Mouse (Mus musculus): ENCODE measurements around the gene Ptger2. TPM values are rescaled to one million over a fixed set of nuclear protein-coding genes. Genes with fewer than 3 reads are reported as not detected.

Gene Ptger2
- total and polyA plus RNA-seq, 3 experiments = 0.22 TPM; not detected in 2

DNA sequence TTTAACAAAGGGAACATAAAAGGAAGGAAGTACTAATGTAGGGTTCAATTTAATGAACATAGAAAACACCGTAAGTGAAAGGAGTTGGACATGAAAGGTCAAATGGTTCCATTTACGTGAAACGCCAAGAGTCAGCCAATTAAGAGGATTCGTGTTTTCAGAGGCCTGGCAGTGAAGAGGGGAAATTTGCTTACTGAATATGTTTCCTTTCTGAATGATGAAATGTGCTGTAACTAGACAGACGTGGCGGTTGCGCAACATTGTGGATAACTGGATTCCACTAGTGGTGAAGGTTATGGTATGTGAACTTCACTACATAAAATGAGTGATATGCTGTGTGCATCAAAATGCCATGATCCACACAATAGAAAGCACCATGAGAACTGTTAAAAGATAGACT lies 50.1 kb downstream of the Ptger2 start:
- Histone ChIP-seq H3K4me1 (ENCODE audit: insufficient read depth, low read depth, low read length) (no peaks in the 10 kb centered on the region), H3K9me3 (replicated peaks) (no peaks in the 10 kb centered on the region), H3K27me3 (ENCODE audit: insufficient read depth, low read length) (no peaks in the 10 kb centered on the region), H3K36me3 (replicated peaks) (no peaks in the 10 kb centered on the region), H3K4me3 (ENCODE audit: low read depth, low read length) (no peak overlapping the region)
- DNase-seq (ENCODE audit: low spot score) = no peak
- TF ChIP-seq TAL1 (conservative IDR thresholded peaks at IDR 0.05; ENCODE audit: low read depth, low read length) (no peak), CTCF (IDR thresholded peaks at IDR 0.05; ENCODE audit: low read depth, low read length) (no peak), GATA1 (IDR thresholded peaks at IDR 0.05; ENCODE audit: borderline replicate concordance, low read length) (no peak), GATA2 (IDR thresholded peaks at IDR 0.05; ENCODE audit: borderline replicate concordance, low read depth, low read length) (no peak), POLR2AphosphoS5 (IDR thresholded peaks at IDR 0.05; ENCODE audit: insufficient replicate concordance, low read depth, low read length) (no peak)
- ATAC-seq (ENCODE audit: extremely low read depth, insufficient number of reproducible peaks, low FRiP score, poor library complexity, severe bottlenecking) = no peak

DNA sequence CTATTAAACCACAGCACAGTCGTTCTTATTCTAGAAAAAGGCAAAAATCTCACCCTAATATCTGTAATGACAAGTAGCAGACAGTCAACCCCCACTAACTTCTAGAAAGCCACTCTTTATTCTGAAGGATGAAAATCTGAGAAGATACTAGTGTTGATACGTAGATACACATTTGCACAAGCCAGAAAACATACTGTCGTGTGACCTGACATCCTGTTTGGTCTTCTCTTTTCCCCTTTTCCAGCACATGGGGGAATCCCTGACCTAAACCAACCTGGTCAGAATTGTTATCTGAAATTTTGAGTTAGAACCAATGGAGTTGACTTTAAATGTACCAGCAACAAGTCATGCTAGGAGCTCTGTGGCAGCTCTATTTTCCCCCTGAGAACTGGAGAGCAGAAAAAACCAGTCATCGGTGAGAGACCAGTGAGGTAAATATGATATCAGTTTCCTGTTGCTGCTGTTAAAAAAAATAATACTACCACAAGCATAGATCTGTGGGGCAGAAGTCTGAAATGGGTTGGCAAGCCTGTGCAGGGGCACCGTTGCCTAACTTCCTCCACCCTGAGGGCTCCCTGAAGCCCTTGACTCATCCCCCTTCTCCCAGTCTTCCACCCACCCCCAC lies 53.0 kb downstream of the Ptger2 start:
- ATAC-seq (ENCODE audit: extremely low read depth, insufficient number of reproducible peaks, low FRiP score, poor library complexity, severe bottlenecking) (no peak), DNase-seq (ENCODE audit: low spot score) (no peak)
- TF ChIP-seq POLR2AphosphoS5 (IDR thresholded peaks at IDR 0.05; ENCODE audit: insufficient replicate concordance, low read depth, low read length) (no peak), TAL1 (conservative IDR thresholded peaks at IDR 0.05; ENCODE audit: low read depth, low read length) (no peak), GATA2 (IDR thresholded peaks at IDR 0.05; ENCODE audit: borderline replicate concordance, low read depth, low read length) (no peak), GATA1 (IDR thresholded peaks at IDR 0.05; ENCODE audit: borderline replicate concordance, low read length) (no peak), CTCF (IDR thresholded peaks at IDR 0.05; ENCODE audit: low read depth, low read length) (no peak)
- Histone ChIP-seq H3K36me3 (replicated peaks) (no peaks in the 10 kb centered on the region), H3K4me1 (ENCODE audit: insufficient read depth, low read depth, low read length) (no peaks in the 10 kb centered on the region), H3K27me3 (ENCODE audit: insufficient read depth, low read length) (no peaks in the 10 kb centered on the region), H3K9me3 (replicated peaks) (no peaks in the 10 kb centered on the region), H3K4me3 (ENCODE audit: low read depth, low read length) (no peak overlapping the region)

DNA sequence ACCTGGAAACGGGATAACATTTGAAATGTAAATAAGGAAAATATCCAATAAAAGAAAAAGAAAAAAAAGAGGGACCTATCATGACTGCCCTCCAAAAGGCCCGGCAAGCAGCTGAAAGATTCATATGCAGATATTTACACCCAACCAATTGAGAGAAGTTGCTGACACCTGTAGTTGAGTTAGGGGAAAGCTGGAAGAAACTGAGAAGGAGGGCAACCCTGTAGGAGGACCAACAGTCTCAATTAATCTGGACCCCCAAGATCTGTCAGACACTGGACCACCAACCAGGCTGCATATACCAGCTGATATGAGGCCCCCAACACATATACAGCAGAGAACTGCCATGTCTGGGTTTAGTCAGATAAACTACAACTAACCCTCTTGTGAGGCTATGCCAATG lies 60.1 kb downstream of the Ptger2 start:
- Histone ChIP-seq H3K27me3 (ENCODE audit: insufficient read depth, low read length) (no peaks in the 10 kb centered on the region), H3K4me3 (ENCODE audit: low read depth, low read length) (no peak overlapping the region), H3K4me1 (ENCODE audit: insufficient read depth, low read depth, low read length) (no peaks in the 10 kb centered on the region), H3K36me3 (replicated peaks) (no peaks in the 10 kb centered on the region), H3K9me3 (replicated peaks) (no peaks in the 10 kb centered on the region)
- no peak for TF ChIP-seq GATA1 (IDR thresholded peaks at IDR 0.05; ENCODE audit: borderline replicate concordance, low read length)
- TF ChIP-seq GATA2 (IDR thresholded peaks at IDR 0.05; ENCODE audit: borderline replicate concordance, low read depth, low read length) = no peak
- TF ChIP-seq POLR2AphosphoS5 (IDR thresholded peaks at IDR 0.05; ENCODE audit: insufficient replicate concordance, low read depth, low read length) = no peak
- no peak for TF ChIP-seq CTCF (IDR thresholded peaks at IDR 0.05; ENCODE audit: low read depth, low read length)
- no peak for TF ChIP-seq TAL1 (conservative IDR thresholded peaks at IDR 0.05; ENCODE audit: low read depth, low read length)
- DNase-seq (ENCODE audit: low spot score) = no peak
- ATAC-seq (ENCODE audit: extremely low read depth, insufficient number of reproducible peaks, low FRiP score, poor library complexity, severe bottlenecking) = no peak

DNA sequence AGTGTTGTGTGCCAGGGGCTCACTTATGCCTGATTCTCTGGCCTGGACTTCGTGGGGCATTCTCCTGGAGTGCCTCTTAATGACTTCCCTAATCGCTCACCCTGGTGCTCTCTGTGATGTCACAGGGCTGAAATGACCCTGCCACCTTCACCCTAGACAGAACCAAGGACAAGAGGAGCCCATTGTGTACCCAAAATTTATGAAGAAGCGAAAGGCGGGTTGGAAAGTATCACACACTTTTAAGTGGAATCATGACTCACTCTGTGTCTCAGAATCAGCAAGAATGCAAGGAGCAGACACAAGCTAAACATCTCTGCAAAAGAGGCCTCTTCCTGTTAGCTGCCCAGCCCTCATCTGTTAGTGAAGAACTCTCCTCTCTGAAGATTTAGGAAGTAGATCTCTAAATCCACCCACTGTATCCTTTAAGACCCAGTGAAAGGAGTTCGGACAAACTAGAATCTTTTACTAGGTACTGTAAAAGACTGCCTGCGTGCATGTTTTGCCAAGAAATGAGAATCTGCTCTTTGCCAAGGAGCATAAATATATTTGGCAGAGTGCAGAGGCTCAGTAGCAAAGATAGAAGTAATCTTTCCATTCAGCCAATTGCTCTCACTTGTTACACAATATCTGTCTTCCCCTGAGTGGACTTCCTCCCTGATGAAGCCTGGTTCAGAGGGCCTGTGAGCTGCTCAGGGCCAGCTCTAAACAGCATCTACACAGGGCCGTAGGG lies 61.9 kb downstream of the Ptger2 start:
- no peak for TF ChIP-seq GATA2 (IDR thresholded peaks at IDR 0.05; ENCODE audit: borderline replicate concordance, low read depth, low read length)
- no peak for TF ChIP-seq GATA1 (IDR thresholded peaks at IDR 0.05; ENCODE audit: borderline replicate concordance, low read length)
- Histone ChIP-seq H3K4me3 (ENCODE audit: low read depth, low read length) (no peak overlapping the region), H3K4me1 (ENCODE audit: insufficient read depth, low read depth, low read length) (no peaks in the 10 kb centered on the region), H3K36me3 (replicated peaks) (no peaks in the 10 kb centered on the region), H3K9me3 (replicated peaks) (no peaks in the 10 kb centered on the region), H3K27me3 (ENCODE audit: insufficient read depth, low read length) (no peaks in the 10 kb centered on the region)
- DNase-seq (ENCODE audit: low spot score) = no peak
- no peak for ATAC-seq (ENCODE audit: extremely low read depth, insufficient number of reproducible peaks, low FRiP score, poor library complexity, severe bottlenecking)

DNA sequence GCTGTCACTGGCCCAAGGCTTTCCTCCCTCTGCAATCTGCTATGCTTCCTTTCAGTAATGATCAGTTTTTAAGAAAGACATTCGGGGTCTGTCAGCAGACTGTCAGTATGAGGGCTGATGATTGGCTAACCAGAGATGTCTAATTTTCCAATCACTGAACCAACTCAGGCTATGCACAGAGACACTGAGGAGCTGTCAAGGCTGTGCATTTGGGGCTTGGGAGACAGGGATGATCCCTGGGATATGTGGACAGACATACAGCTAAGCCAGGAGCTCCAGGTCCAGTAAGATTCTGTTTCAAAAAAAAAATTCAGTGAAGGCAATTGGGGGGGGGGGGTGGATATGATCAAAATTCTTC lies 62.4 kb downstream of the Ptger2 start:
- H3K36me3 ChIP-seq (replicated peaks) = no peaks in the 10 kb centered on the region
- no peaks in the 10 kb centered on the region for H3K4me1 ChIP-seq (ENCODE audit: insufficient read depth, low read depth, low read length)
- no peak for DNase-seq (ENCODE audit: low spot score)
- H3K27me3 ChIP-seq (ENCODE audit: insufficient read depth, low read length) = no peaks in the 10 kb centered on the region
- no peak for TF ChIP-seq CTCF (IDR thresholded peaks at IDR 0.05; ENCODE audit: low read depth, low read length)
- TF ChIP-seq POLR2AphosphoS5 (IDR thresholded peaks at IDR 0.05; ENCODE audit: insufficient replicate concordance, low read depth, low read length) = no peak
- no peak for TF ChIP-seq TAL1 (conservative IDR thresholded peaks at IDR 0.05; ENCODE audit: low read depth, low read length)
- TF ChIP-seq GATA1 (IDR thresholded peaks at IDR 0.05; ENCODE audit: borderline replicate concordance, low read length) = no peak
- no peak for TF ChIP-seq GATA2 (IDR thresholded peaks at IDR 0.05; ENCODE audit: borderline replicate concordance, low read depth, low read length)
- ATAC-seq (ENCODE audit: extremely low read depth, insufficient number of reproducible peaks, low FRiP score, poor library complexity, severe bottlenecking) = no peak
- H3K4me3 ChIP-seq (ENCODE audit: low read depth, low read length) = no peak overlapping the region
- no peaks in the 10 kb centered on the region for H3K9me3 ChIP-seq (replicated peaks)

DNA sequence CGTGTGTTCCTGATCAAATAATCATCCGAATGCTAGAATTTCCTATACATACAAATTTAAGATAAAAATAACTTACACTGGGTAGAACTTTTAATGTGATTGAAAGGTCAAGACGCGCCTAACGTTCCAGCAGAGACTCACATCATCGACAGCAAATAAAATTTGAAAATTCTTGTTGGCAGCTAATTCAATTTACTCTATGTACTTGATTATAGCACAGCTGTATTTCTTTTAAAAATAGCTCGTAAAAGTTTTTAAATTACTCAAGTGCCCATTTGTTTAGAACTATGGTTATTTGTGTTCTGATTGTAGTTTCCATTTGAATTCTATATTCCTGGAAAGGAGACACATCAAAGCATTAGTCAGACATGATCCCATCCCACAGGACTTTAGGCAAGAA lies 63.1 kb downstream of the Ptger2 start:
- H3K4me3 ChIP-seq (ENCODE audit: low read depth, low read length) = no peak overlapping the region
- ATAC-seq (ENCODE audit: extremely low read depth, insufficient number of reproducible peaks, low FRiP score, poor library complexity, severe bottlenecking) (no peak), DNase-seq (ENCODE audit: low spot score) (no peak)
- H3K4me1 ChIP-seq (ENCODE audit: insufficient read depth, low read depth, low read length) = no peaks in the 10 kb centered on the region
- no peaks in the 10 kb centered on the region for H3K27me3 ChIP-seq (ENCODE audit: insufficient read depth, low read length)
- H3K36me3 ChIP-seq (replicated peaks) = no peaks in the 10 kb centered on the region
- no peaks in the 10 kb centered on the region for H3K9me3 ChIP-seq (replicated peaks)
- no peak for TF ChIP-seq TAL1 (conservative IDR thresholded peaks at IDR 0.05; ENCODE audit: low read depth, low read length)
- no peak for TF ChIP-seq GATA1 (IDR thresholded peaks at IDR 0.05; ENCODE audit: borderline replicate concordance, low read length)
- TF ChIP-seq CTCF (IDR thresholded peaks at IDR 0.05; ENCODE audit: low read depth, low read length) = no peak
- no peak for TF ChIP-seq POLR2AphosphoS5 (IDR thresholded peaks at IDR 0.05; ENCODE audit: insufficient replicate concordance, low read depth, low read length)
- no peak for TF ChIP-seq GATA2 (IDR thresholded peaks at IDR 0.05; ENCODE audit: borderline replicate concordance, low read depth, low read length)

Other genes starting within 250 kb of the Ptger2 start
- 0.63 TPM in 1 of 2 replicates, not detected in the other for gene Gm8267, start 237.9 kb upstream of the Ptger2 start, total RNA-seq (2014; fragmentation: Nextera tagmentation)
- 0.05 TPM in 1 of 2 replicates, not detected in the other for gene Gm8267, start 237.9 kb upstream of the Ptger2 start, total RNA-seq (2017)
- not detected in 2 replicates for gene Gm8267, start 237.9 kb upstream of the Ptger2 start, polyA plus RNA-seq (2012)
- not detected in 2 replicates for gene Ptgdr, start 128.8 kb upstream of the Ptger2 start, total RNA-seq (2014; fragmentation: Nextera tagmentation)
- 0.11 TPM in 1 of 2 replicates, not detected in the other for gene Ptgdr, start 128.8 kb upstream of the Ptger2 start, total RNA-seq (2017)
- gene Ptgdr, start 128.8 kb upstream of the Ptger2 start, polyA plus RNA-seq (2012) = not detected in 2 replicates
- not detected in 2 replicates for gene Gpr137c, start 231.5 kb downstream of the Ptger2 start, total RNA-seq (2014; fragmentation: Nextera tagmentation)
- gene Gpr137c, start 231.5 kb downstream of the Ptger2 start, total RNA-seq (2017) = 0.12 and 0.49 TPM in 2 replicates
- not detected in 2 replicates for gene Gpr137c, start 231.5 kb downstream of the Ptger2 start, polyA plus RNA-seq (2012)
- not detected in 2 replicates for gene Txndc16, start 232.1 kb downstream of the Ptger2 start, total RNA-seq (2014; fragmentation: Nextera tagmentation)
- 0.41 and 0.71 TPM in 2 replicates for gene Txndc16, start 232.1 kb downstream of the Ptger2 start, total RNA-seq (2017)
- gene Txndc16, start 232.1 kb downstream of the Ptger2 start, polyA plus RNA-seq (2012) = 0.07 TPM in 1 of 2 replicates, not detected in the other

Data from G1E (cell line).